Mouse (Mus musculus) cerebellum, adult 9-11 months (tissue): ENCODE measurements around the gene Csk.

ENCODE experiments used
- DNase-seq: peaks from one replicate; pipeline ENCODE4 v3.0.0; 2022

Gene Csk

GRCm38 (mm10) chr9:57637741-57638322 lies 15.6 kb downstream of the Csk start:
- DNase-seq, result peak; percentile 44

GRCm38 (mm10) chr9:57637272-57637671 lies 16.2 kb downstream of the Csk start:
- DNase-seq, result no peak

- DNase-seq, result no peak
These were observed 19.9 kb downstream of the Csk start for GRCm38 (mm10) chr9:57633481-57634024.

- peak; percentile 72 for DNase-seq
These were observed 24.1 kb downstream of the Csk start for GRCm38 (mm10) chr9:57629118-57629874.

GRCm38 (mm10) chr9:57628717-57629116 lies 24.7 kb downstream of the Csk start:
- peak; percentile 36 for DNase-seq

- no peak for DNase-seq
These were observed 25.5 kb downstream of the Csk start for GRCm38 (mm10) chr9:57627892-57628291.

- DNase-seq, result no peak
These were observed 26.2 kb downstream of the Csk start for GRCm38 (mm10) chr9:57627191-57627590.

- peak; percentile 58 for DNase-seq
These were observed 27.5 kb downstream of the Csk start for GRCm38 (mm10) chr9:57625674-57626500.

- no peak for DNase-seq
These were observed 29.1 kb downstream of the Csk start for GRCm38 (mm10) chr9:57624295-57624694.

GRCm38 (mm10) chr9:57620674-57621073 lies 32.8 kb downstream of the Csk start, which contains the start of gene Lman1l:
Lman1l (minus strand) TSS chr9:57620774.
- no peak for DNase-seq

GRCm38 (mm10) chr9:57618854-57619253 lies 34.6 kb downstream of the Csk start:
- no peak for DNase-seq

GRCm38 (mm10) chr9:57617556-57618169 lies 35.8 kb downstream of the Csk start:
- DNase-seq, result no peak

- DNase-seq, result no peak
These were observed 38.6 kb downstream of the Csk start for GRCm38 (mm10) chr9:57614786-57615185.

- no peak for DNase-seq
These were observed 39.5 kb downstream of the Csk start for GRCm38 (mm10) chr9:57613975-57614374.

- no peak for DNase-seq
These were observed 40.8 kb downstream of the Csk start for GRCm38 (mm10) chr9:57612587-57612986.

GRCm38 (mm10) chr9:57610359-57610826 lies 43.0 kb downstream of the Csk start:
- DNase-seq, result peak; percentile 68

- no peak for DNase-seq
These were observed 43.6 kb downstream of the Csk start for GRCm38 (mm10) chr9:57609803-57610202.

- no peak for DNase-seq
These were observed 47.1 kb downstream of the Csk start, which contains the start of gene Cplx3 for GRCm38 (mm10) chr9:57606139-57606851. Cplx3 (minus strand) TSS chr9:57606281.

- DNase-seq, result no peak
These were observed 47.9 kb downstream of the Csk start for GRCm38 (mm10) chr9:57605503-57605902.

GRCm38 (mm10) chr9:57604875-57605274 lies 48.6 kb downstream of the Csk start:
- DNase-seq, result no peak

- no peak for DNase-seq
These were observed 51.3 kb downstream of the Csk start for GRCm38 (mm10) chr9:57602098-57602497.

- no peak for DNase-seq
These were observed 52.1 kb downstream of the Csk start for GRCm38 (mm10) chr9:57601353-57601706.
